Mouse (Mus musculus): ENCODE results near the gene Smoc2. TPM values are rescaled to one million over a fixed set of nuclear protein-coding genes. Genes with fewer than 3 reads are reported as not detected.

Gene Smoc2
- polyA plus RNA-seq, 1 experiment, result 24.6 TPM

DNA sequence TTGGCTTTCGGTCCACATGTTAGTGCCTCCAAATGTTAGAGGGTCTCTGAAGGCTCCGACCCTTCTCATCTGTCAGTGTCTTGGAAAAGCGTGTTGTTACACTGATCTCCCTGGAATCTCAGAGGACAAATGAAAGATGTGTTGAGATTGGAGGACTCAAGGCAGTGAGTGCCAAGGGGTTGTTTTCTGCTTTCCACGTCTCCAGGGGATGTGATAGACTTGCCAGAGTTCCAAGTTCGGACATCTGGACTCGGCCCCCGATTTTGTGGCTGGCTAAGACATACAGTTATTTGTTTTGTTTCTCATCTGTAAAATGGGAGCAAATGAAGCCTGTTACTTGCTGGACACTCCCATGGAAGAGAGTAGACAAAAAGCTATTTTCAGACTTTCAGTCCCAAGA lies 2.0 kb upstream of the Smoc2 start:
- Histone ChIP-seq H3K27me3 (ENCODE audit: control insufficient read depth, insufficient read depth, low read length) (no peaks in the 10 kb centered on the region), H3K27ac (ENCODE audit: control insufficient read depth, insufficient read depth, low read depth, low read length) (no peak overlapping the region), H3K36me3 (ENCODE audit: control insufficient read depth, insufficient read depth, low read length) (no peaks in the 10 kb centered on the region), H3K4me3 (ENCODE audit: control insufficient read depth, low read depth, low read length) (no peak overlapping the region), H3K4me1 (ENCODE audit: control insufficient read depth, insufficient read depth, low read length) (peaks cover 7% of the 10 kb centered on the region; the same call in 1 of the 2 replicates)
- TF ChIP-seq POLR2A (IDR thresholded peaks at IDR 0.05; ENCODE audit: control insufficient read depth, low read depth, low read length) (no peak), CTCF (IDR thresholded peaks at IDR 0.05; ENCODE audit: control insufficient read depth, insufficient read depth, insufficient replicate concordance, low read depth, low read length) (no peak)

GRCm38 (mm10) chr17:14279966-14280300 lies 627 bp downstream of the Smoc2 start:
- H3K4me1 ChIP-seq (ENCODE audit: control insufficient read depth, insufficient read depth, low read length), result peaks cover 7% of the 10 kb centered on the region; the same call in 1 of the 2 replicates
- H3K4me3 ChIP-seq (ENCODE audit: control insufficient read depth, low read depth, low read length), result peak overlapping the region; percentile 16
- no peaks in the 10 kb centered on the region for H3K27me3 ChIP-seq (ENCODE audit: control insufficient read depth, insufficient read depth, low read length)
- TF ChIP-seq POLR2A (IDR thresholded peaks at IDR 0.05; ENCODE audit: control insufficient read depth, low read depth, low read length) (no peak), CTCF (IDR thresholded peaks at IDR 0.05; ENCODE audit: control insufficient read depth, insufficient read depth, insufficient replicate concordance, low read depth, low read length) (no peak)
- H3K27ac ChIP-seq (ENCODE audit: control insufficient read depth, insufficient read depth, low read depth, low read length), result no peak overlapping the region
- H3K36me3 ChIP-seq (ENCODE audit: control insufficient read depth, insufficient read depth, low read length), result no peaks in the 10 kb centered on the region

DNA sequence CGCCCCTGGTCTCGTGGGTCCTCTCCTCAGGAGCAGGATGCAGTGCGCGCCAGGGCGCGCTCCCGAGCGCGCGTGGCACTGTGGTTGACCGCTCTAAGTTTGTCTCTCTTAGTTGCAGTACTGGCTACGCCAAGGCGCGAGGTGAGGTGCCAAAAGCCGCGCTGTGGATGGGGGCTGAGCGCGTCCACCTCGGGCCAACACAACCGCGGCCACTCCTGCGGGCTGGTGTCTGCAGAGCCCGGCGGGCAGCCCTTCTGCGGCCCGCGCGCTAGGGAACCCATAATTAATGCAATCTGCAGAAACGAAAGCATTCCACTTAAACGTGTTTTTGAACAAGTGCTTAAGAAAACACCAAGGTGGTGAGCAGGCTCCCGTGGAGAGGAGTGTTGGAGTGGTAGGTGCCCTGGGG lies 1.1 kb downstream of the Smoc2 start:
- TF ChIP-seq CTCF (IDR thresholded peaks at IDR 0.05; ENCODE audit: control insufficient read depth, insufficient read depth, insufficient replicate concordance, low read depth, low read length), result no peak

DNA sequence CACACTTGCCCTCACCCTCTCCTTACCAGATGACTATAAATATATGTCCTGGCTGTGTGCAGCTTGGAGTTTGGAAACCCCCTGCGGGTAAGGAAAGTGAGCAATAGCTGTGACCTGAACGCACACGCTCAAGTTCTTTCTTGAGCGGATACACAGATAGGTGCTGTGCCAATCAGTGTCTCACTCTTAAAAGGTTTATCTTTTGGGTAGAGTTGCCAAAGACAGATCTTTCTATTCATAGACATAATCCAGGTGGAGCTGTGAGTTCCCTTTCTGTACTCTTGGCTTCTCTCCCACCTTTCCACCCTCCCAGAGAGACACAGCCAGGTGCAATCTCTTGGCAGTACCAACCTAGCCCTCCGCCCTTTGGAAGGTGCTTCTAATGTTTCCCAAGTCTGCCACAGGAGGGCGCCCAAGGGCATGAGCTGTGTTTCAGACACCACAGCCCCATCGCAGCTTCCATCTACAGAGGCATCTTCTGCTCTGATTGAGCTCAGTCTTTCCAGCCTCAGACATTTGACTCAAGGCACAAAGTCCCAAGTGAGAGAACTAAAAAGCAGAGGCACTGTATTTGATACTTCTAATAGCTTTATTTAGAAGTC lies 8.8 kb downstream of the Smoc2 start:
- no peaks in the 10 kb centered on the region for H3K36me3 ChIP-seq (ENCODE audit: control insufficient read depth, insufficient read depth, low read length)
- H3K4me3 ChIP-seq (ENCODE audit: control insufficient read depth, low read depth, low read length), result no peak overlapping the region
- no peaks in the 10 kb centered on the region for H3K4me1 ChIP-seq (ENCODE audit: control insufficient read depth, insufficient read depth, low read length)
- H3K27ac ChIP-seq (ENCODE audit: control insufficient read depth, insufficient read depth, low read depth, low read length), result no peak overlapping the region
- H3K27me3 ChIP-seq (ENCODE audit: control insufficient read depth, insufficient read depth, low read length), result no peaks in the 10 kb centered on the region
- TF ChIP-seq CTCF (IDR thresholded peaks at IDR 0.05; ENCODE audit: control insufficient read depth, insufficient read depth, insufficient replicate concordance, low read depth, low read length) (peak; percentile 81; the same call in 1 of the 2 replicates), POLR2A (IDR thresholded peaks at IDR 0.05; ENCODE audit: control insufficient read depth, low read depth, low read length) (no peak)

More for the DNA sequence above, 1.1 kb downstream of the Smoc2 start:
- peak overlapping the region; percentile 60 for H3K4me3 ChIP-seq (ENCODE audit: control insufficient read depth, low read depth, low read length)
- peaks cover 7% of the 10 kb centered on the region; the same call in 1 of the 2 replicates for H3K4me1 ChIP-seq (ENCODE audit: control insufficient read depth, insufficient read depth, low read length)
- H3K27me3 ChIP-seq (ENCODE audit: control insufficient read depth, insufficient read depth, low read length), result no peaks in the 10 kb centered on the region
- H3K36me3 ChIP-seq (ENCODE audit: control insufficient read depth, insufficient read depth, low read length), result no peaks in the 10 kb centered on the region
- no peak overlapping the region for H3K27ac ChIP-seq (ENCODE audit: control insufficient read depth, insufficient read depth, low read depth, low read length)

DNA sequence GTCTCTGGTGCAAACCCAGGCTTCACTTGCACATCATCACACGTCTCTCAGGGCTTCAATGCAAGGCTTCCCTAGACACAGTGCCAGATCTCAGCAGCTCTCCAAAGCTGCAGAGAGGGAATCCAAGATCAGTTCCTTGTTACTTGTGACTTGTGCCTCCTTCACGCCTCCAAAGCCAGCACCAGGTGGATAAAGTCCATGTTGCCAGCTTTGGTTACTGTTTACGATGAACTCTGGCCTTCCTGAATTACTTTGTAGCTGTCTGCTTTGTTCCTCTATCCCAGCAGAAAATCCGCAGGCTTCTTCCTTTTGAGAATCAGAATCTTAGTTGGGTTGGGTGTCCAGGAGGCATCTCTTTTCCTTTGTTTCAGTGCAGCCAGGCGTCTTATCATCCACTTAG lies 14.3 kb downstream of the Smoc2 start:
- no peaks in the 10 kb centered on the region for H3K36me3 ChIP-seq (ENCODE audit: control insufficient read depth, insufficient read depth, low read length)
- no peak for TF ChIP-seq CTCF (IDR thresholded peaks at IDR 0.05; ENCODE audit: control insufficient read depth, insufficient read depth, insufficient replicate concordance, low read depth, low read length)
- H3K4me1 ChIP-seq (ENCODE audit: control insufficient read depth, insufficient read depth, low read length), result no peaks in the 10 kb centered on the region

DNA sequence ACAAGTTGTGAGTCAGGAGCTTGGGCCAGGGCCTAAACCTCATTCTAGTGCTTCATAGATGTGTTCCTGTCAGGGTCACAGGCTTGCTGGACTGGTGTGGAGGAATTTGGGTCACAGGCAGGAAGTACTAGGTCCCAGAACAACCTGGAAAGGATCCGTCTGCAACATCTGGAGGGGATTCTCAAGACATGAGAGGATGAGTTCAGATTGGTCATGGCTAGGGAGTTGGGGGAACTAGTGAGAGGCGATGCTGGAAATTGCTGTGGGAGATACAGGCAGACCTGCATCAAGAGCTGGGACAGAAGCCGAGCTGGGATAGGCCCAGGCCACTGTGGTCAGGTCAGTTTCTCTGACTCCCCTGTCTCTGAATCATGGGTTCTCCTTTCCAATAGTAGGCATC lies 15.8 kb downstream of the Smoc2 start:
- H3K27ac ChIP-seq (ENCODE audit: control insufficient read depth, insufficient read depth, low read depth, low read length), result no peak overlapping the region
- TF ChIP-seq POLR2A (IDR thresholded peaks at IDR 0.05; ENCODE audit: control insufficient read depth, low read depth, low read length), result no peak
- no peak for TF ChIP-seq CTCF (IDR thresholded peaks at IDR 0.05; ENCODE audit: control insufficient read depth, insufficient read depth, insufficient replicate concordance, low read depth, low read length)
- H3K27me3 ChIP-seq (ENCODE audit: control insufficient read depth, insufficient read depth, low read length), result no peaks in the 10 kb centered on the region
- H3K4me1 ChIP-seq (ENCODE audit: control insufficient read depth, insufficient read depth, low read length), result no peaks in the 10 kb centered on the region
- H3K4me3 ChIP-seq (ENCODE audit: control insufficient read depth, low read depth, low read length), result no peak overlapping the region
- H3K36me3 ChIP-seq (ENCODE audit: control insufficient read depth, insufficient read depth, low read length), result no peaks in the 10 kb centered on the region

More for the DNA sequence above, 14.3 kb downstream of the Smoc2 start:
- H3K27me3 ChIP-seq (ENCODE audit: control insufficient read depth, insufficient read depth, low read length), result no peaks in the 10 kb centered on the region
- H3K4me3 ChIP-seq (ENCODE audit: control insufficient read depth, low read depth, low read length), result no peak overlapping the region
- no peak overlapping the region for H3K27ac ChIP-seq (ENCODE audit: control insufficient read depth, insufficient read depth, low read depth, low read length)

DNA sequence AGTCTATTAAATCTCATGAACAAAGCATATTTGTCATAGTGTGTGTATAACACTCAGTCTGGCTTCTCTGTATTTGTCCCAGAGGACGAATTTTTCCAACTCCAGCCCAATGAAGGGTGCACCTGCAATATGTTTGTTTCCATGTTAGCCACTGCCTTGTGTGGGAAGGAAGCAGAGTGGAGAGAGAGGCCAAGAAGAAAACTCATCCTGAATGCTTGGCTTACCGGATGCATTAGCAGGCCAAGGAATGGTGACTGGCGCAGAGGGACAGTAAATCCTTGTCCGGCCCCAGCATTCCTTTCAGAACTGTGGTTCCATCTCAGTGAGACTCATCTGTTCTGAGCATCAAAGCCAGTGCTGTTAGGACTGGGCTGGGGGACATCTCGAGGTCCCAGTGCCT lies 21.1 kb downstream of the Smoc2 start:
- H3K36me3 ChIP-seq (ENCODE audit: control insufficient read depth, insufficient read depth, low read length), result no peaks in the 10 kb centered on the region
- TF ChIP-seq CTCF (IDR thresholded peaks at IDR 0.05; ENCODE audit: control insufficient read depth, insufficient read depth, insufficient replicate concordance, low read depth, low read length) (no peak), POLR2A (IDR thresholded peaks at IDR 0.05; ENCODE audit: control insufficient read depth, low read depth, low read length) (no peak)

More for the DNA sequence above, 21.1 kb downstream of the Smoc2 start:
- no peak overlapping the region for H3K4me3 ChIP-seq (ENCODE audit: control insufficient read depth, low read depth, low read length)
- H3K4me1 ChIP-seq (ENCODE audit: control insufficient read depth, insufficient read depth, low read length), result no peaks in the 10 kb centered on the region
- no peak overlapping the region for H3K27ac ChIP-seq (ENCODE audit: control insufficient read depth, insufficient read depth, low read depth, low read length)
- no peaks in the 10 kb centered on the region for H3K27me3 ChIP-seq (ENCODE audit: control insufficient read depth, insufficient read depth, low read length)

All from testis, adult 2 months (tissue).